Mouse (Mus musculus): ENCODE data around the gene Pard6b. TPM values are rescaled to one million over a fixed set of nuclear protein-coding genes. Genes with fewer than 3 reads are reported as not detected.

Gene Pard6b
- total RNA-seq, 4 experiments from 2014 or later: 2.3 to 2.9 (median 2.5) TPM

- DNase-seq (ENCODE audit: low spot score): no peak
Measured at GRCm38 (mm10) chr2:168127767-168128166, 47.0 kb downstream of the Pard6b start.

- DNase-seq (ENCODE audit: low spot score): peak; percentile 46
Measured at GRCm38 (mm10) chr2:168128211-168128859, 47.5 kb downstream of the Pard6b start.

- no peak for DNase-seq (ENCODE audit: low spot score)
Measured at GRCm38 (mm10) chr2:168130046-168130445, 49.2 kb downstream of the Pard6b start.

GRCm38 (mm10) chr2:168137161-168137560 lies 56.4 kb downstream of the Pard6b start:
- DNase-seq (ENCODE audit: low spot score): no peak

- DNase-seq (ENCODE audit: low spot score): no peak
Measured at GRCm38 (mm10) chr2:168143794-168144193, 63.0 kb downstream of the Pard6b start.

GRCm38 (mm10) chr2:168145437-168145836 lies 64.6 kb downstream of the Pard6b start:
- no peak for DNase-seq (ENCODE audit: low spot score)

GRCm38 (mm10) chr2:168147722-168148432 lies 67.1 kb downstream of the Pard6b start:
- DNase-seq (ENCODE audit: low spot score): no peak

GRCm38 (mm10) chr2:168149241-168149640 lies 68.4 kb downstream of the Pard6b start:
- no peak for DNase-seq (ENCODE audit: low spot score)

Small RNA genes lying within 50 kb of the gene (microRNA-seq; reads per million reads assigned to microRNA genes)
- gene Gm24327: not detected

Other genes with a start within 250 kb of the Pard6b start
- gene Ptpn1, start 148.9 kb upstream of the Pard6b start, total RNA-seq (2022): 10 to 100 TPM; 14.7 to 17.6 (median 16.4) TPM
- gene Ripor3, start 70.4 kb upstream of the Pard6b start, total RNA-seq (2022): under 1 TPM; 0.25 to 0.66 (median 0.53) TPM
- 10 to 100 TPM; 23.1 to 24.3 (median 23.7) TPM for gene Adnp, start 126.1 kb downstream of the Pard6b start, total RNA-seq (2022)
- gene Gm20716, start 149.4 kb downstream of the Pard6b start, total RNA-seq (2022): 10 to 100 TPM; 16.1 to 23.2 (median 19.1) TPM
- gene Dpm1, start 149.6 kb downstream of the Pard6b start, total RNA-seq (2022): 10 to 100 TPM; 63.2 to 95.5 (median 78.2) TPM
- gene Mocs3, start 149.6 kb downstream of the Pard6b start, total RNA-seq (2022): 1 to 10 TPM; 7.3 to 9.7 (median 7.8) TPM
- not detected for gene Kcng1, start 200.7 kb downstream of the Pard6b start, total RNA-seq (2022)